Mouse (Mus musculus): ENCODE measurements at regions not wholly inside any gene's neighbourhood (a gene's known extent, or its start where the extent isn't known, plus 50 kb on each side); places are given as distances from the start of the nearest gene placed in this dataset.

DNA sequence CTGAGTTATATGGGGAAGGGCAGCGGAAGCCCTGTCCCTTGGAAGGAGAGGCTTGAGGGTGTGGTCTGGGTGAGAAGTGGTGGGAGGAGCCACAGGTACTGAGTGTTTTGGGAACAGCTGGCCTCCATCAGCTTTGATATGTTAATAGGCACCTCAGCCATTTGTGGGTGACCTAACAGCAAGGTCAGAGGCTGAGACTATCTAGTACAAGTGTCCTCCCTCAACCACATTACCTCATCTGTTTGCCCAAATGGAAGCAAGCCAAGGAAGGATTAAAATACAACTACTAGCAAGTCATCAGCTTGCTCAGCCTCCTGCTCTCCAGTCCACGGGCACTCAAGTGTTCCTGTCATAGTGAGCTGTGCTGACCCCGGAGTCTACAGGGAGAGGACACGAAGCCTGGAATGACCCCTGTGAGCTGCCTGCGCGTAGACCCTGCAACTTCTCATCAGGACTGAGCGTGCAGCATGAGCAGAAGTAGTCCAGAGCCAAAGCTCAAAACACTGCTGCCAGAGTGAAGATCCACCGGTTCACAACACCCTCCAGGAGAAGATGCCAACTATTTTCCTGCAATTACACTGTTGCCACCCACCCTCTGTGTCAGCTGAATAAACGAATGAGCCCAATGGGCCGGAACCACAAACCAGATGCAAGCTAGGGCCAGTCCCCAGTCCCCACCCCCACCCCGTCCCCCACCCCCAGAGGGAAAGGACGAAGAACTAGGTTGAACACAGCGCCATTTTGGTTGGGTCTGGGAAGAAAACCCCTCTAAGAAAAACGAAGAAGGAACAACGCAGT is 239.6 kb downstream of the Qk start:
- DNase-seq (ENCODE audit: low spot score in 2 of 2), result no peak

DNA sequence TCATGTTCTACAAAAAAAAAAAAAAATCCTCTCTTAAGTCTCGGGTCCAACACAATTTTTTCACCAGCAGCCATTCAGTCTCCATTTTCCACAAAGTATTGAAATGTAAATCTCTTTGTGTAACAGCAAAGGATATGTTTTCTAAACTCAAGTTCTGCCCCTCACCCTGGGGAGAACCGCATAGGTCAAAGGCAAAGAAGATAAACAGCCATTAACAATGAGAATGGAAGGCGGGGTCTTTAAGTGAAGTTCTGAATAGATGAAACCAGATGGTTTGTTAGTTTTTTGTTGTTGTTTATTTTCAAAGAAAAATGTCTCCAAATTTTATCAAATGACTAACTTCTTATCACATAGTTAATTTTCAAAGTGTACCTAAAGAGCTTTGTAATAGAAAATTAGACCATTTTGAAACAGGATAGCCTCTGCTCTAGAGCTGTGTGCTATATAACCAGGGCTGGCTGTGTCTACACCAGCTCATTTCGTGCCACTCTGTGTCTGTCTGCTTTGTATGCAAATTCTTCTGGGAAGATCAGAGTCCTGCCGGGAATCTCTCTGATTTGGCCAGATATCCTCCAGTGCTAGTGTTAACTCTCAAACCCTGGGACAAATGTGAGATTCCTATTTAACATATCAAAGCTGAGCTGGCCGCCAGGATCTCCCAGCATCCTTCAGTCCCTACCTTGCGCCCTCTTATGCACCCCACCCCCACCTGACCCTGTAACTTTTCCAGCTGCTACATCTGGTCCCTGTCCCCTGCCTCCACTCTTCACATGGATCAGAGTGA is 240.9 kb downstream of the Qk start:
- no peak for DNase-seq (ENCODE audit: low spot score in 2 of 2)

DNA sequence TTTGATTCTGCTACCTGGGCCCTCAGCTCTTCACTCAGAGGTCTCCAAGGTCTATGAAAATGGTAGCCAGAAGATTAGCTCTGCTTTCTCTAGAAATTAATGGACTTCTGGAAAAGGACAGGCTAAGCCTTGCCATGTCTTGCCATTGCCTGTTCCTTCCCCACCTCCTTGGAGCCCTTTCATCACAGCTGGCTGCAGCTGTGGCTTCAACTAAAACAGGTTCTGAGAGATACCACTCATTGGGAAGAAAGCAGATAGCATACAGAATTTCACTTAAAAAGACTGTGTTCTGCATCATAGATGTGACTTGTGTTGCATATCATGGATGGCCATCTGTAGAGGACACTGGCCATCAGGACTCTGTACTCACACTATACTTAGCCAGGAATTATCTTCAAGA is 246.4 kb downstream of the Qk start:
- DNase-seq (ENCODE audit: low spot score in 2 of 2), result no peak

DNA sequence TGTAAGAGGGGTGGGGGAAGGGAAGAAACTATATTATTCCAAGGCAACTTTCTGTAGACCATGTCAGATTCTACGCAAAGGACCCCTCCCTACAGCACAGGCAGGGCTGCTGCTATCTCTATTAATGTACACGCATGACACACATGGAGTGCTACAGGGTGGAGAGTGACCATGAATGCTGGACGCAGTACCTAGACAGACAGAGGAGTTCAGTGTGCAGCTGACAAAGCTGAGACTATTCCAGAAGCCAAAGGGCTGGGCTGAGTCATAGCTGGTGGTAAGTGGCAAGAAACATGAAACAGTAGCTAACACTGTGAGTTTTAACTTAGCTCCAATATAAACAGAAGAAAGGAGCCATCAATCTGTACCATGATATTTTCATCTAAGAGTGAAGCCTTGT is 250.4 kb downstream of the Qk start:
- DNase-seq (ENCODE audit: low spot score in 2 of 2), result no peak

DNA sequence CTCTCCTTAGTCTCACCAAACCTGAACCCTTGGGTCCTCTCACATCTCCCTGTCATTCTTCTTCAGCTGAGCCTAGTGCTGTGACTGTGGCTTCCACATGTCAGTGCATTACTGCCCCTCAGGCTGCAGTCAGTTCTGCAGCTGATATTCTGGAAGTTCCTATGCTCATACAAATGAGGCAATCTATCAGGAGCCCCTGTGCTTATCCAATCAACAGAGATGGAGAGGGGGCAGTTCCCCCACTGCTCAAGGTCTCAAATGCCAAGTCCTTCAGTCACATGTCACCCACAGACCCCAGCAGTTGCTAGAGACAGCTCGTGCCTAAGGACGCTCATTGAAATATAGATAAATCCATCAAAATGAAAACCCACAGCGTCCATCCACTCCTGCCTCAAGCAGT is 254.5 kb downstream of the Qk start:
- no peak for DNase-seq (ENCODE audit: low spot score in 2 of 2)

DNA sequence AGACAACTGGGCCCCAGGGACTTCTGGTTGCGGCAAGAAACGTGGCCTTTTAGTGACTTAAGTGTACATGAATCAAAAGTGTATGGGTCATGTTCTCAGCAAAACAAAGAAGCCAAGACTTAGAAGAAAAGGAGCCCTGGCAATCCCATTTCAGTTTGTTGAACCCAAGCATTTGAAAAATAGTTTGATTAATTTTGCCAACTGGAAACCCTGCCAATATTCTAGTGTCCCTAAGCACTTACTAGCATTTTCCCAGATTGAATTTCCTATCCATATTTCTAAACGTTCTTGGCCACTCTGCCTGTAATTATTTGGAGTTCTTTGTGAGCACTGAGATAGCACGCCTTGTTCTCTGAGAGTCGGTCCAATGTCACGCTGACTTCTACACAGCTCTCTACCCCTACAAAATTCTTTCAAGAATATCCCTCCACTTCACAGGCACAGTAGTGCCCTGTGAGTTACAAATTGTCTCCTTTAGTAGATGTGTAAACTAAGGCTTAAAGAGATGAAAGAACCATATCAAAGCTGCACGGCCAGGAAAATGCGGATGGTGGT is 257.0 kb downstream of the Qk start:
- DNase-seq (ENCODE audit: low spot score in 2 of 2), result no peak

DNA sequence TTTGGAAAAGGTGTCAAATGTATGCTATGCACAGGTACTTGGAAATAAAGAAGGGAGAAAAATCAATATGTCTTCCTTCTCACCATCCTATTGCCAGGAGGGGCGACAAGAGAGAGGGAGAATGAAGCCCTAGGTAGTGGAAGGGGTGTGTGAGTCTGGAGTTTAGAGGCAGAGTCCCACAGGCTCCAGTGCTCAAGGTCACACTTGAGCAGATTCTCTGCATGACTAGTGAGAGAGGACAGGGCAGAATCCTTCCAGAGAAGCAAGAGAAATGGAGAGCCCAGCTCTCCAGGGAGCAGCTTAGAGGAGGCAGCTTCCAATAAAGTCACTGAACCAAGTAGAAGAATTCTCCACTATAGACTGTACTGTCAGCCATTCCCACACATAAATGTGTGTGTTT is 261.9 kb downstream of the Qk start:
- DNase-seq (ENCODE audit: low spot score in 2 of 2), result no peak

DNA sequence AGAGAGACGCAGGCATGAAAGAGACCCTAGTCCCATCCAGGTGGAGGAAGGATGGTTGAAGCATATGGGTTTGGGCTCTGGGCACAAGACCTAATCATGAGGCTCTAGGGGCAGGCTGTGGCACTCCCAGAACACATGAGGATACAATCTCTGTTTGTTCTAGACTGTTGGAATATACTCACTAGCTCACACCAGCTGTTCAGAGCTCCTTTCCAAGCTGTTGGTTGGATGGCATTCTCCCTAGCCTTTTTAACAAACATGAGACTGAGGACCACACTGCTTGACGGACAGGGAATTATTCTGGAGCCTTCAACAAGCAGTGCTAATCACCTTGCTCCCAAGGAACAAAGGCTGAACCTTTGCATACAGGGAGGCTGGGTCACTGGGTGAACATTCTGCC is 263.6 kb downstream of the Qk start:
- no peak for DNase-seq (ENCODE audit: low spot score in 2 of 2)

DNA sequence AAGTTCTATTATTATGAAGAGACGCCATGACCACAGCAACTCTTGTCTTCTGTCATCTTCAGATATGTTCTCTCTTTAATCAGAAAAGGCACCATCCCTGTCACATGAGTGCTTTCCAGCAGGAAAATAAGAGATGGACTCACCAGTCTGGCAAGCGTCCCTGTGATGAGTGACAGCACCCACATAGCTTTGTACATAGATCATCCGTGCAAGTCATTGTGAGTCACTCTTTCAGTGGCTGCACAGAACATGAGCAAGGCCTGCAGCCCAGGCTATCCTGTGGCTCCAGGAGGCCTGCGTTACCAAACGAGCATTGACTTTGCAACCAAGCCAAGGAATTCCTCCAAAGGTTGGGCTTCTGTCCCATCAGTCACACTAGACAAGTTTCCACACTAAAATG is 265.3 kb downstream of the Qk start:
- DNase-seq (ENCODE audit: low spot score in 2 of 2), result no peak

DNA sequence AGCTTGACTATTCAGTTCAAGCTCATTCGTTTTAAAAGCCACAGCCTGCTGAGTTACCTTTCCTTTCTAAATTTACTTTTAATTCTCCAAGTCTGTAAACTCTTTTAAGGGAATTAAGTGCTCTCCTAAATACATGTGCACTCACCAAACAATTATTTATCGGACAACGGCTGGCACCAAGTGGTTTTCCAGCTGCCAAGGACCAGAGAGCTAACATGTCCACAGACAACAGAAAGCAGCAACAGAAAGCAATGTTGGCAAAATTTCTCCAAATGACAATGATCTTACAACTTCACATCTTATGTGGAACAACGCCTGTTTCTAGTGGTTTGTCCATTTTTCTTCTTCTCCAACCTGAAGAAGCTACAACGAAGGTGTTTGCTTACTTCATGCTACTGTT is 275.3 kb downstream of the Qk start:
- DNase-seq (ENCODE audit: low spot score in 2 of 2), result no peak

DNA sequence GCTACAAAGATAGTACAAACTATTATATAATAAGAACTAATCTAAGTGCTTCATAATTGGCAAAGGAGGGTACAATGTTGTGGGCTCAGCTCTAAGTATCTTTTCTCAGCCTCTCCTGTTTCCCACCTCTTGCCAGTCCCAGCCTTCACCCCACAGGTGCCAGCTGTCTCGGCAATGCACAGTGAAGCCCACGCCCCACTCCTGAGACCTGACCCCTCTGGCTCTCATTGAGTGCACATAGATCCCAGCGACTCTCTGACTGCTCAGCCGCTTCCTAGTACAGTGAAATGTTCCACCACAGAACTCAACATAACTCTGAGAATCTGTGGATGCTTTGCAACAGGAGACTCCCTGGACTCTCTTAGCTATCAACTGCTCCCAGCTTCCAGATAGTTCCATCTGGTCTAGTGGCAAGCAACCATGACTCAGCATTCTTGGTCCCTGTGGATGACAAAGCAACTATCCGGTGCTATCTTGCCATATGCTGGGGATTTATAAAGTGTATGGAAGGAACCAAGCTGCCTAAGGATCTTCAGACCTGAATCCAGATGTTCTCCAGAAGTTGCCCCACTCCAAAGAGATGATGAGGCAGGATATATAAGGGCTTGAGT is 277.5 kb downstream of the Qk start:
- no peak for DNase-seq (ENCODE audit: low spot score in 2 of 2)

DNA sequence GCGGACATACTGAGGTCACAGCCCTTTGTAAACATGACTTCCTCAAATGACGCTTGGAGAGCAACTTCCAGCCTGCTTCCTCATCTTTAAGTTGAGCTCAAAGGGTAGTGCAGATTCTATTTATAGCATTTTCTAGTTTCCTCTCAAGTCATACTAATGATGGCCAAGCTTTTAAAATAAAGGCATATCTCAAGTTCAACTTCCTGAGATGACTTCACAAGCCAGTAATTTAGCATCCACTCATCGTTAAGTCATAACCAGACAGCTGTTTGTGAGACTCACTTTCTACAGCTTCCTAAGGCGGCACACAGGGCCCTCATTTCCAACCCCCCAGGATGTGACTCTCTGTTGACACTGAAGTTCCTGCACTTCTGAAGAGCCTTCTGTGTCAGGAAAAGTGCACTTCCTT is 278.7 kb downstream of the Qk start:
- DNase-seq (ENCODE audit: low spot score in 2 of 2), result no peak

DNA sequence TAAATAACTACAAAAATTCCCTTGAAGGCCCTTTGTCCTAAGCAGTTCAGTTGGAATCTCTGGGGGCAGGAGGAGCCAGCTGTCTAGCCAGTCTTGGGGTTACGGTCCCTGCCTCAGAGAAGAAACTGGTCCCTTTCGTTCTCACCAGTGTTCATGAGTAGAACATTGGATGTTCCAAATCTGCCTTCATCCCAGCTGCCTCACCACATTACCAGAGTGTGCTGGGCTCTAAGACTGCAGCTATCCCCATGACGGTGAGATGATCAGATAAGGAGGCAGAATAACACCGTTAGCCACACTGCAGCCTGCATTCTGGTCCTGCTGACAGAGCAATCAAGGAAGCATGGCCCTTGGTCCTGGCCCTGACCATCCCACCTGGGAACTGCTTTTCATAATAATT is 279.3 kb downstream of the Qk start:
- no peak for DNase-seq (ENCODE audit: low spot score in 2 of 2)

DNA sequence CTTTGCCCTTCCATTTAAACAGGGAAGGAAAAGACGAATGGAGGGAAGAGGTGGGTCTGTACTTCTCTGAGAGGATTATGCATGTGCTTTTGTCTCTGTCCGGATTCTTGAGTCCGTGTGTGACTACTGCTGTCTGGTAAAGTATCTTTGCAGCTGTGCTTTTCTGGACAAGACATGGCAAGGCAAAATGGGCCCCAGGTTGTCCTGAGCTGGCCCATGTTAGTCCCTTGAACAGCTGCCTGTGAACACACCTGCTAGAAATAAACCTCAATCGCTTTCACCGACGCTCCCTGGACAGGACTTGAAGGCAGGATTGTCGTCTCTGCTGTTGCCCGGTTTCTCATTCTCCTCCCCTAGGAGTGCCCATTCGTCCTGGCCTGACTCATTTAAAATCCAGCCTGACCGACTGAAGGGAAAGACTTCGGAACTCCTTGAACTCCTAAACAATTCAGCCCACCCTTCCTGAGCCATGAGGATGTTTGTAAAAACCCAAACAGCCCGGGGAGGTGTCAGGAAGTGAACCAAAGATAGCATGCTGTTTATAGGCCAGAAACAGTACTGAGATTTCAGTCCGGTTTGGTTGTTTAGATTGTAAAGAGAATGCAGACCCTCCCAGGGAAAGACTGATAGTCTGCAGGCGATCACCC is 281.7 kb downstream of the Qk start:
- DNase-seq (ENCODE audit: low spot score in 2 of 2), result no peak

DNA sequence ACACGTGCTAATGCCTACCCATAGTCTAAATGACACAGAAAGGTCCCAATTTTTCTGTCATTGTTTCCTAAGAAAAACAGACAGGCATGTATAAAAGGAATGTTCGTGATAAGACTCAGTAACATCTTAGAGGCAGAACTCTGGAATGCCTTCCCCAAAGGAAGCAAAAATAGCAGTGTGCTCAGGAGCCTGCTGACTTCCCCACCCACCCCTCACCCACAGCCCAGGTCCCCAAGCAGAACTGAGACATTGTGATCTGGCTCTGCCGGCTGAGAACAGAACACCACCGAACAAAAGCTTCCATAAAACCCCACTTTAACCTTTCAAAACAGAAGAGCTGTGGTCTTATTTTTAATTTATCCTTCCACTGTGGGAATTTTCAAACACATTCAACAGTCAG is 286.1 kb downstream of the Qk start:
- no peak for DNase-seq (ENCODE audit: low spot score in 2 of 2)

DNA sequence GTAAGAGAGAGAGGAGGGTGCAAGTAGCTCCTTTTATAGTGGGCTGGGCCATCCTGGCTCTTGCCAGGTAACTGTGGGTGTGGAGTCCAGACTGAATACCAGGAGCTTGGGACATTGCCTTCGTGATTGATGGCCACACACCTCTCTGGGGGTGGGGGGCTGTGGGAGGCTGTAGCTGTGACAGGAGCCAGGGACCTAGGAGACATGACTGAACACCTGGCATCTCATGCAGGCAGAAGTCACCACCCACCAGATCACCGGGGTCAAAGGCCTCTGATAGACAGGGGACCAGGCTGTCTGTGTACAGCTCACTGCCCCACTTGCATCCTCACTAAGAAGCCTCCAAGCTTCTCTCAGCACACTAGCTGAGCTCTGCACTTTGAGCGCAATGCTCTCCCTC is 288.6 kb downstream of the Qk start:
- no peak for DNase-seq (ENCODE audit: low spot score in 2 of 2)

DNA sequence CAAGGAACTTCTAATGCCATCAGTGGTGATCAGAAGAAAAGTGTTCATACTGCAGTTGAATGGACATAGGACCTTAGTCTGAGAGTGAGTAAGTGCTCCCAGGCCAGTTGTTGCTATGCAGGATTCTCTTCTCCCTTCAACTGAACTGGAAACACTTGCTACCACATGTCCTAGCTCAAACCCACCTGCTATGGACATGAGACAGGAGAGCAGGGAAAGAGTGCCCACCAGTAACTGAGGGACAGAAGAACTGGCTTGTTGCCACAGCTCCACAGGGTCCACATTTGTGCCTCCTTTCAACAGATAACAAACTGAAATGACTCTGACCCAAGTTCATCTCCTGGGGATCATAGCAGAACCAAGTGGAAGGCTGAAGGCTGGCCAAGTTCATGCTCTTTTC is 292.9 kb downstream of the Qk start:
- DNase-seq (ENCODE audit: low spot score in 2 of 2), result no peak

DNA sequence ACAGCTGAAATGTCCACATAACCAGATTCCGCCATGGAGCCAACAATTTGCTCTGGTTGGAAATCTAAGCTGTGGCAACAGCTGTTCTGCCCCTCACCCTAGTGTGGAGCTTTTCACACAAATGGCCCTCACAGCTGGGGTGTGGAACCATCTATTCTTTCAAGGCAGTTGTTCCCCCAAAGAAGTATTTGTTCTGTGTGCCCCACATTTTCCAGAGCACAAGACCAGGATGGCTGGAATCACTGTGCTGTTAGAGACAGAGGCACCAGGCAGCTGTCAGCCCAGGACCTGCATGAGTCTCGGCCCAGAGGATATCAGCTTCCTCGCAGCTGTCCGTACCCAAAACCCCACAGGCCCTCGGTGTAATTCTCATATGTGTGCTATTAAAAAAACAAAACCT is 294.4 kb downstream of the Qk start:
- DNase-seq (ENCODE audit: low spot score in 2 of 2), result peak in 1 of 2 experiments; percentile 30

DNA sequence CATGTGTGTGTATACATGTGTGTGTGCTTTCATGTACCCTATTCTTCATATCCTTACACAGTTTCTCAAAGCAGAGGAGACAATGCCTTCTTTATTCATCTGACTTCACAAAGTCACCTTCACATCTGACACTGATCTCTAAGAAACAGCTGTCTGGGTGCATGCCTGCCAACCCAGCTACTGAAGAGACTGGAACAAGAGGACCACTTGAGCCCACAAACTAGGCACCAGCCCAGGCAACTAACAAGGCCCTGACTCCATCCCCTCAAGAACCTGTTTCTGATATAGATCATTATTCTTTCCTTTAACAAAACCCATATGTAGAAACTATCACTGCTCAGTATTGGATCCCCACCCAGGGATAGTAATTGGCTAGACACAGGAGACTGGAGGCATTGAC is 295.3 kb downstream of the Qk start:
- no peak for DNase-seq (ENCODE audit: low spot score in 2 of 2)

DNA sequence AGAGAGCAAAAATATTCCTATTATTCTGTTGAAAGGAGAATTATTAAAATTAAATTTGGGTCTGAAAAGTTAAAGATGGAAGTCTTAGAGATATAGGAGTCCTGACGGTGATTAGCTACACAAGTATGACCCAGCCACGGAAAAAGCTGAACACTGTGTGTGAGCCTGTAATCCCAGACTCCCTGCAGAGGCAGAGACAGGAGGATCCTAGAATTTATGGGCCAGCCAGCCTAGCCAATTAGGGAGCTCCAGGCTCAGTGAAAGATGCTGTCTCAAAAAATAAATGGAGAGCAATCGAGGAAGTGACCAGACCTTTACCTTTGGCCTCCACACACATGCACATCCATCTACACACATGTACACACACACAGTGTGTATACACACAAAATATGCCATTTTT is 307.5 kb downstream of the Qk start:
- DNase-seq (ENCODE audit: low spot score in 2 of 2), result no peak

DNA sequence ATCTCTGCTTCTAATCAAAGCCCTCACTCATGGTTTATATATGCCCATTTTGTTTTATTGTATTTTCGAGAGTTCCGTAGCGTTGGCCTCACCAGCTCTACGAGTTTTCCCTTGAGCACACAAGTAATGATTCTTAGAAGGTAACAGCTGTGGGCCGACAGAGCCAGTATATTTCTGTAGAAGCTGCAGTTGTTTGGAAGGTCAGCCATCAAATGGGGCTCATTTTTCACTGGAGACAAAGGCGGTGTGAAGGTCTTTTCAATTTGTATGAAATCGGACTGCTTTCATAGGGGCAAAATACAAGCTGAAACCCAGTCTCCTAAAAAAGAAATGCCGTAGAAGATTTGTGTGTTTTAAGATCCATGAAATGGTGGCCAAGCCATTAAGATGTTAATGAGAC is 307.9 kb downstream of the Qk start:
- DNase-seq (ENCODE audit: low spot score in 2 of 2), result no peak

Measured in gastrocnemius, postnatal 4 days (tissue).